1 mouse cellular context compared by ENCODE assay signal in genomic region chr17:34177179-34177578, GRCm38 (mm10).
TF ChIP-seq lines count a peak whose summit lies in the region.

No protein-coding gene starts in this region.

TF ChIP-seq in MEL, 35 proteins besides CTCF, POLR2A, EP300 and RAD21:
- TF ChIP-seq RCOR1 (IDR thresholded peaks at IDR 0.05; ENCODE audit: low read depth, low read length) (no peak), BHLHE40 (IDR thresholded peaks at IDR 0.05; ENCODE audit: borderline replicate concordance, low read depth, low read length) (no peak), POLR2AphosphoS2 (IDR thresholded peaks at IDR 0.05; ENCODE audit: low read length) (no peak), E2F4 (IDR thresholded peaks at IDR 0.05; ENCODE audit: borderline replicate concordance, low read depth, low read length) (no peak), GABPA (IDR thresholded peaks at IDR 0.05; ENCODE audit: low read depth, low read length) (no peak), UBTF (IDR thresholded peaks at IDR 0.05; ENCODE audit: borderline replicate concordance, insufficient read depth, low read depth, low read length) (no peak), JUND (IDR thresholded peaks at IDR 0.05; ENCODE audit: low read depth, low read length) (no peak), CHD1 (IDR thresholded peaks at IDR 0.05; ENCODE audit: low read depth, low read length) (no peak)
